Mouse (Mus musculus) c-Kit-positive CD71-positive TER-119-negative erythroid progenitor cells, embryonic 14.5 days (primary cell): ENCODE results near the gene Arap2.

Source experiments
- DNase-seq: peaks from one replicate; pipeline ENCODE4 v3.0.0-alpha.2; 2013; ENCODE audit warnings: low read depth

Arap2 gene

GRCm38 (mm10) chr5:62765784-62766701, at the start of gene Arap2:
TSS of gene Arap2 (minus strand) at chr5:62766159.
- DNase-seq = no peak

GRCm38 (mm10) chr5:62815741-62816140, 49.8 kb upstream of the Arap2 start:
- no peak for DNase-seq

GRCm38 (mm10) chr5:62814072-62814414, 48.1 kb upstream of the Arap2 start:
- DNase-seq = no peak

GRCm38 (mm10) chr5:62813402-62814071, 47.6 kb upstream of the Arap2 start, which contains the start of gene Dthd1:
TSS of gene Dthd1 (plus strand) at chr5:62813823.
- DNase-seq = no peak

- no peak for DNase-seq
These were observed 26.8 kb upstream of the Arap2 start for GRCm38 (mm10) chr5:62792776-62793175.

- DNase-seq = no peak
These were observed 25.1 kb upstream of the Arap2 start for GRCm38 (mm10) chr5:62790921-62791564.

- no peak for DNase-seq
These were observed 20.9 kb upstream of the Arap2 start for GRCm38 (mm10) chr5:62786809-62787208.

GRCm38 (mm10) chr5:62778682-62779081, 12.7 kb upstream of the Arap2 start:
- DNase-seq = no peak

- no peak for DNase-seq
These were observed 11.8 kb upstream of the Arap2 start for GRCm38 (mm10) chr5:62777804-62778203.

GRCm38 (mm10) chr5:62771775-62772599, 6.0 kb upstream of the Arap2 start:
- no peak for DNase-seq

- DNase-seq = no peak
These were observed 538 bp downstream of the Arap2 start for GRCm38 (mm10) chr5:62765459-62765783.

GRCm38 (mm10) chr5:62764161-62764560, 1.8 kb downstream of the Arap2 start:
- no peak for DNase-seq

- DNase-seq = no peak
These were observed 2.9 kb downstream of the Arap2 start for GRCm38 (mm10) chr5:62763046-62763445.

- no peak for DNase-seq
These were observed 3.5 kb downstream of the Arap2 start for GRCm38 (mm10) chr5:62762298-62762960.

- no peak for DNase-seq
These were observed 5.0 kb downstream of the Arap2 start for GRCm38 (mm10) chr5:62760791-62761504.

- DNase-seq = no peak
These were observed 10.0 kb downstream of the Arap2 start for GRCm38 (mm10) chr5:62755808-62756527.

GRCm38 (mm10) chr5:62752934-62753333, 13.0 kb downstream of the Arap2 start:
- no peak for DNase-seq

GRCm38 (mm10) chr5:62751692-62752091, 14.3 kb downstream of the Arap2 start:
- DNase-seq = no peak

GRCm38 (mm10) chr5:62748168-62748567, 17.8 kb downstream of the Arap2 start:
- DNase-seq = no peak
